Mouse (Mus musculus) liver, postnatal 0 days (tissue): ENCODE measurements around the gene Dhrs2.

Source experiments
- CTCF ChIP-seq: sonication (generic); IDR thresholded peaks from 2 replicates; pipeline ENCODE4 v1.5.1; 2016; ENCODE audit warnings: antibody characterized with exemption, low read depth
- EP300 ChIP-seq: IDR thresholded peaks from 2 replicates; pipeline ENCODE4 v1.6.1; 2016; ENCODE audit warnings: antibody characterized with exemption, low read depth, mild to moderate bottlenecking

DNA sequence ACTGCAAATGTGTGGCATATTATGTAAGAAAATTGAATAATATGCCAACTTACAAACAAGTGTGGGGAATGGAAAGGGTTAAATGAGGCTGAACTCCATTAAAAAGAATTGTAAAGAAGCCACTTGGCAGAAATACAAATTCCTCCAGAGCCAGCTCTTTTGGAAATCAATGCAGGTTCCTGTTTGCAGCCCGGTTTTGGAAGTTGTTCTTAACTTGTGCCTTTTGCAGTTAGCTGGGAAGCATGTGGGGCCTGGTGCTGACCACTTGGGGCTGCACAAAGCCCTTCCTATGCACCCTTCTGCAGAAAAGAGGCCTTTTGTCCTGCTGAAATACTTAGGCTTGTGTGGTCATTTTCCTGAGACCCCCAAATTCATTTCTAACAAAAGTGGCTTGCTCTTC lies 1.4 kb downstream of the Dhrs2 start:
- TF ChIP-seq CTCF (no peak), EP300 (no peak)
